Mouse (Mus musculus) liver, postnatal 0 days (tissue): ENCODE results near the gene Gpr55.

Experiments
- CTCF ChIP-seq: sonication (generic); IDR thresholded peaks from 2 replicates; pipeline ENCODE4 v1.5.1; 2016; ENCODE audit warnings: antibody characterized with exemption, low read depth
- EP300 ChIP-seq: IDR thresholded peaks from 2 replicates; pipeline ENCODE4 v1.6.1; 2016; ENCODE audit warnings: antibody characterized with exemption, low read depth, mild to moderate bottlenecking

DNA sequence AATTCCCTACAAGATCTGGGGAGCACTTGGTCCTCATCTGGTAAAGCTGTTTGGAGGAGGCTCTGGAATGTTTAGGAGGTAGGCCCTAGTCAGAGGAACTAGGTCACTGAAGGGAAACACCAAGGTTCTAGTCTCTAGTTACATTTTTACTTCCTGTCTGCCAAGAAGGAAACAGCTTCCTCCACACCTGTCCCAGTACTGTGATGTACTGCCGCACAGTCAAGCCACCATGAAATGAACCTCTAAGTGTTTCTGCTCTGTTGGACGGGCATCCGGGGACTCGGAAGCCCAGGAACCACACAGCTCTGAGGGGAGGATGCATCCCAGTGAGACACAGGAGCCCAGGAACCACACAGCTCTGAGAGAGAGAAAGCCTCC, 32.1 kb downstream of the Gpr55 start:
- no peak for TF ChIP-seq CTCF
- TF ChIP-seq EP300, result no peak
